Mouse (Mus musculus) forebrain, embryonic 15.5 days (tissue): Measurements from ENCODE around the gene Fbxl5. TPM values are rescaled to one million over a fixed set of nuclear protein-coding genes. Genes with fewer than 3 reads are reported as not detected.

Source experiments
- ATAC-seq: fragments of 200-750 bp; cut with Nextera tagmentation; replicated peaks from 2 replicates; pipeline ENCODE4 v1.8.0; 2017; ENCODE audit warnings: mild to moderate bottlenecking, moderate TSS enrichment, moderate library complexity
- H3K27ac ChIP-seq: fragments of 300-500 bp; sonication (generic); replicated peaks from 2 replicates; pipeline ENCODE4 v1.5.1; 2015; ENCODE audit warnings: mild to moderate bottlenecking, inconsistent platforms
- H3K27me3 ChIP-seq: fragments of 300-500 bp; sonication (generic); 2 replicates; pipeline ENCODE4 v1.6.1; 2015; ENCODE audit warnings: inconsistent platforms
- H3K36me3 ChIP-seq: fragments of 300-500 bp; sonication (generic); 2 replicates; pipeline ENCODE4 v1.6.1; 2015; ENCODE audit warnings: mild to moderate bottlenecking, inconsistent platforms
- H3K4me1 ChIP-seq: fragments of 300-500 bp; sonication (generic); 2 replicates; pipeline ENCODE4 v1.6.1; 2015; ENCODE audit warnings: inconsistent platforms
- H3K4me2 ChIP-seq: fragments of 300-500 bp; sonication (generic); replicated peaks from 2 replicates; pipeline ENCODE4 v1.6.1; 2015; ENCODE audit warnings: mild to moderate bottlenecking, inconsistent platforms
- H3K4me3 ChIP-seq: fragments of 300-500 bp; sonication (generic); 2 replicates; pipeline ENCODE4 v1.5.1; 2015; ENCODE audit warnings: mild to moderate bottlenecking, inconsistent platforms
- H3K9ac ChIP-seq: fragments of 300-500 bp; sonication (generic); replicated peaks from 2 replicates; pipeline ENCODE4 v1.6.1; 2015; ENCODE audit warnings: mild to moderate bottlenecking, inconsistent platforms
- H3K9me3 ChIP-seq: fragments of 300-500 bp; sonication (generic); 2 replicates; pipeline ENCODE4 v1.6.1; 2016; ENCODE audit warnings: inconsistent platforms
- WGBS: fragments of 180-500 bp; shearing (Covaris S2); methylation state at CpG from one replicate; pipeline ENCODE4 v1.1.7; 2015; ENCODE audit warnings: mixed read lengths; 5-methylcytosine and 5-hydroxymethylcytosine counted together
- polyA plus RNA-seq: library from polyadenylated mRNA; unstranded; fragments of >200 nt; fragmentation: Nextera tagmentation; extraction: Ambion mirVana; gene quantifications from 2 replicates; pipeline ENCODE4 v1.2.1, GENCODE M21; 2015

The Fbxl5 gene
- polyA plus RNA-seq, 1 experiment from 2014 or later, result 75.7 TPM

DNA sequence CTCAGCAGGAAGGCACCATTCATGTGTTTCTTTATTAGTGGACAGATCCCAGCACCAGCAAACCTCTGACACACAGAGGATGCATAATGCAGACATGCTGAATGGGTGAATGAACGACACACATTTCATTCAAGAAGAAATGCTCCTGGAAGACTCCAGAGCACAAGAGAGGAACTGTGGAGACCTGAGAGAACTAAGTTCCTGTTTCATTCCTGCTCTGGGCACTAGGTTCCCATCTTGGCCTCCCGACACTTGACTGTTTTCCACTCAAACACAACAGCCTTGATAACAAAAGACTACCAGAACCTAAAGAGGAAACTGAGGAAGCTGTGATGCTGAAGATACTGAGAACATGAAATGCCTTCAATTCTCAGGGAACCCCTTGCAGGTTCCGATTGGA is 26.8 kb upstream of the Fbxl5 start:
- no peak overlapping the region for H3K4me3 ChIP-seq
- H3K27me3 ChIP-seq, result no peaks in the 10 kb centered on the region
- no peaks in the 10 kb centered on the region for H3K9me3 ChIP-seq
- H3K36me3 ChIP-seq, result no peaks in the 10 kb centered on the region
- no peak overlapping the region for H3K9ac ChIP-seq
- 89% methylated on average over 3 of the region's 3 CpGs for WGBS
- H3K27ac ChIP-seq, result no peak overlapping the region
- no peaks in the 10 kb centered on the region for H3K4me1 ChIP-seq
- no peak overlapping the region for H3K4me2 ChIP-seq
- no peak for ATAC-seq

DNA sequence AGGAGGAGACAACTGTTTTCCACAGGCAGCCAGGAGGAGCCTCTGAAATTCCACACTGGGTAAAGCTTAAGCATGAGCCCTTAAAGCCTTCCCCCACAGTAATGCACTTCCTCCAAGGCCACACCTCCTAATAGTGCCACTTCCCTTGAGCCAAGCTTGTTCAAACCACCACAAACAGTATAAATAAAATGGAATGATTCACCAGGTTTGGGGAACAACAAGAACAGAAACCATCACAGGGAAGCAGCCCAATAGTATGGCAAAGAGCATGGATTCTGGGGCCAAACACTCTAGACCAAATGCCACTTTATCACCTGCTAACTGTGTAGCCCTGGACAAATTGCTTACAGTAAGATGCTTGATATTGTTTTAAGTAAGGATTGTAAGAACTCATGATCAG is 26.1 kb upstream of the Fbxl5 start:
- Histone ChIP-seq H3K27ac (no peak overlapping the region), H3K27me3 (no peaks in the 10 kb centered on the region), H3K36me3 (no peaks in the 10 kb centered on the region), H3K9ac (no peak overlapping the region), H3K4me2 (no peak overlapping the region), H3K4me3 (no peak overlapping the region), H3K9me3 (no peaks in the 10 kb centered on the region), H3K4me1 (no peaks in the 10 kb centered on the region)
- ATAC-seq, result no peak

DNA sequence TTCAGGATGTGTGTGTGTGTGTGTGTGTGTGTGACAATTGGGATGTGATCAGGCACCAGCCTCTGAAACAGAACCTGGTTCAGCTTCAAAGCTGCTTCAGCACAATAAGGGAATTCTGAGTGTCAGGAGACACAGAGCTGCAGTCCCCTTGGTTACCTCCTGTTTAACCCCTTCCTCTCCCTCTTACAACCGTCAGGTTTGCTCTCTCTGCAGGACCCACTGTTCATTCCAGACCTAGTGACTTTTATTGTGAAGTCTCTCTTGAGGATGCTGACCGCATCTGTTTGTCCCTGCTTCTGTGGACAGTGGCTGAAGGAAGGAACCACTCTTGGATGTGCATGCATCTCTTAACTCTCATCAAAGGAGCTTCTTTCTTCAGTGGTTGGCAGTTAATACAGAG is 24.8 kb upstream of the Fbxl5 start:
- H3K27ac ChIP-seq, result no peak overlapping the region
- H3K27me3 ChIP-seq, result no peaks in the 10 kb centered on the region
- no peaks in the 10 kb centered on the region for H3K9me3 ChIP-seq
- no peak for ATAC-seq
- H3K4me3 ChIP-seq, result no peak overlapping the region
- no peak overlapping the region for H3K9ac ChIP-seq
- H3K36me3 ChIP-seq, result no peaks in the 10 kb centered on the region
- H3K4me2 ChIP-seq, result no peak overlapping the region
- no peaks in the 10 kb centered on the region for H3K4me1 ChIP-seq
- 19% methylated on average over 2 of the region's 2 CpGs for WGBS

- H3K36me3 ChIP-seq, result no peaks in the 10 kb centered on the region
- H3K9me3 ChIP-seq, result no peaks in the 10 kb centered on the region
- H3K27me3 ChIP-seq, result no peaks in the 10 kb centered on the region
- no peak overlapping the region for H3K27ac ChIP-seq
- ATAC-seq, result no peak
- no peak overlapping the region for H3K4me3 ChIP-seq
- 69% methylated on average over 1 of the region's 1 CpGs for WGBS
- H3K4me1 ChIP-seq, result no peaks in the 10 kb centered on the region
- H3K4me2 ChIP-seq, result no peak overlapping the region
- H3K9ac ChIP-seq, result no peak overlapping the region
Measured at GRCm38 (mm10) chr5:43845646-43846045, 24.2 kb upstream of the Fbxl5 start.

- Histone ChIP-seq H3K27me3 (no peaks in the 10 kb centered on the region), H3K36me3 (no peaks in the 10 kb centered on the region), H3K9me3 (no peaks in the 10 kb centered on the region), H3K27ac (no peak overlapping the region), H3K4me2 (no peak overlapping the region), H3K9ac (no peak overlapping the region), H3K4me3 (no peak overlapping the region), H3K4me1 (no peaks in the 10 kb centered on the region)
- ATAC-seq, result no peak
- 82% methylated on average over 5 of the region's 5 CpGs for WGBS
Measured at GRCm38 (mm10) chr5:43845083-43845482, 23.6 kb upstream of the Fbxl5 start.

DNA sequence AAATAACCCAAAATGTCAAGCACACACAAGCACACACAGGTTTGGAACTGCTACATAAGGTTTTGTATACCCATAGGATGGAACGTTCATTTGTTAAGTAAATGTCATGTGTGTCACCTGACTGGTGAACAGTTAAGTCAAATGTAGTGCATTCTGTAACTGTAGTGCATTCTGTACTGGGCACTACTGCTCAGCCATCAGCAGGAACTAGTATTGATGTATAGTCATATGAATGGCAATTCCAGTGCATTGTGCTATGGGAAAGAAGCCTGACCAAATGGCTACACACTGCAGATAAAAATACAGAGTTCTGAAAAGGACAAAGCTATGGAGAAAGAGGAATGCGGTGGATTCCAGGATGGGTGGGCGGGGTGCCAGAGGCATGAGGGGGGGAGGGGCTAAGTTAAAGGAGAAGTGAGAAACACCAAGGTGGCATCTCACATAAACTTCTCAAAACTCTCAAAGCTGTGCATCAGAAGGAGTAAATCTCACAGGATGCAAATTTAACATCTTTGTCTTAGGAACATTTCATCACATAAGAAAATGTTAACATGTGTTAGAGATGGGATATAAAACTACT is 21.2 kb upstream of the Fbxl5 start:
- H3K4me3 ChIP-seq, result no peak overlapping the region
- no peaks in the 10 kb centered on the region for H3K27me3 ChIP-seq
- no peak overlapping the region for H3K9ac ChIP-seq
- no peaks in the 10 kb centered on the region for H3K9me3 ChIP-seq
- H3K4me2 ChIP-seq, result no peak overlapping the region
- H3K36me3 ChIP-seq, result no peaks in the 10 kb centered on the region
- no peaks in the 10 kb centered on the region for H3K4me1 ChIP-seq
- no peak overlapping the region for H3K27ac ChIP-seq
- ATAC-seq, result no peak
- 71% methylated on average over 3 of the region's 3 CpGs for whole genome bisulfite sequencing

DNA sequence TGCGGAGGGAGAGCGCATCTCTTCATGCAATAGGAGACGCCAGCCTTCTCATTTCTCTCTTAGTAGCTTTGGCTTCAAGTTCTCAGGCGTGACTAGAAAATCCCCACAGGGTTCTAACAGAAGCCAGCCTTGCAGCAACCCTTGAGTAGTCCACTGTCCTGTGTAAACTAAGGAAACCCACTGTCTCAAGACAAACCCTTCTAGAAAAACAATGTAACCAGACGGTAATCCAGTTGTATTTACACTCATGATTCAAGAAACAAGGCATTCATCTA is 20.5 kb upstream of the Fbxl5 start:
- no peak for ATAC-seq
- 83% methylated on average over 5 of the region's 5 CpGs for WGBS
- no peaks in the 10 kb centered on the region for H3K36me3 ChIP-seq
- H3K4me2 ChIP-seq, result no peak overlapping the region
- H3K27me3 ChIP-seq, result no peaks in the 10 kb centered on the region
- no peak overlapping the region for H3K4me3 ChIP-seq
- no peaks in the 10 kb centered on the region for H3K4me1 ChIP-seq
- H3K9me3 ChIP-seq, result no peaks in the 10 kb centered on the region
- H3K9ac ChIP-seq, result no peak overlapping the region
- no peak overlapping the region for H3K27ac ChIP-seq

DNA sequence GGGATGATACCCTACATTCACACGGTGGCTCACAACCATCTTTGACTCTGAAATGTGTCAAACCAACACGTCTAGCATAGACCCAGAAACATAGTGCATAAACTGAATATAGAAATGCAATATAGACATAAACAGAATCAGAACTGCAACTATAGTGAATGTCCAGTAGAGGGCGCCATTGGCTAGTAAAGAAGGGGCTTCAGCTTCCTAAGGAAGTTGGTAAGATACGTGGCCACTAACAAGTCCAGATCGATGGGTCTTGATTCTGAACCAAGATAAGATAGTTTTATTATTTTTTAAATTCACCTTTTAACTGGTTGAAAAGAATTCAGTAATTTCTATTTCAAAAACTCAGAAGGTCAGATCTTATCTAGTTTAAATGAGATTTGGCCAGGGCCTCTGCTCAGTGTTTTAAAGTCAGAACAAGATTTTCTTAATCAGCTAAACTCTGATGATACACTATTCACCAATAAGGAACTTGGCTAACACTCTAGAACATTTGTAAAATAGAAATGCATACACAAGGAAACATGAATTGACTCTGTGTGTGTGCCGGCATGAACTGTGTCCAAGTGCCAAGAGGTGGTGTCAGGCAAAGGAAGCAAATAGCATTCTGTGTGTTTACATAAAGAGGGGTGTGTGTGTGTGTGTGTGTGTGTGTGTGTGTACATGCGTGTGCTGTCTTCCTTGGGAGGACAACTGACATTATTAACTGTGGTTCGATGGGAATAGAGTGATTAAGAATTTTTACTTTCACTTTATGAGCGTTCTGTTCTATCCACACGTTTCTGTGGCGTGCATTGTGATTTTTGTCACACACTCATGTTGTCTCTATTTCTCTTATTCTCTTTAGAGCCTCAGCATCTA is 19.9 kb upstream of the Fbxl5 start:
- no peak overlapping the region for H3K4me3 ChIP-seq
- no peaks in the 10 kb centered on the region for H3K36me3 ChIP-seq
- no peak overlapping the region for H3K27ac ChIP-seq
- no peak overlapping the region for H3K9ac ChIP-seq
- 53% methylated on average over 11 of the region's 11 CpGs for WGBS
- H3K9me3 ChIP-seq, result no peaks in the 10 kb centered on the region
- H3K27me3 ChIP-seq, result no peaks in the 10 kb centered on the region
- no peaks in the 10 kb centered on the region for H3K4me1 ChIP-seq
- H3K4me2 ChIP-seq, result no peak overlapping the region
- no peak for ATAC-seq

- no peak overlapping the region for H3K9ac ChIP-seq
- H3K4me3 ChIP-seq, result no peak overlapping the region
- H3K36me3 ChIP-seq, result no peaks in the 10 kb centered on the region
- no peaks in the 10 kb centered on the region for H3K27me3 ChIP-seq
- no peak overlapping the region for H3K4me2 ChIP-seq
- H3K4me1 ChIP-seq, result no peaks in the 10 kb centered on the region
- WGBS, result 51% methylated on average over 5 of the region's 5 CpGs
- H3K9me3 ChIP-seq, result no peaks in the 10 kb centered on the region
- no peak overlapping the region for H3K27ac ChIP-seq
- no peak for ATAC-seq
Measured at GRCm38 (mm10) chr5:43837372-43837771, 15.9 kb upstream of the Fbxl5 start.

- no peak for ATAC-seq
- no peaks in the 10 kb centered on the region for H3K9me3 ChIP-seq
- H3K4me3 ChIP-seq, result no peak overlapping the region
- H3K4me1 ChIP-seq, result no peaks in the 10 kb centered on the region
- H3K36me3 ChIP-seq, result no peaks in the 10 kb centered on the region
- 87% methylated on average over 7 of the region's 7 CpGs for WGBS
- H3K9ac ChIP-seq, result no peak overlapping the region
- no peaks in the 10 kb centered on the region for H3K27me3 ChIP-seq
- no peak overlapping the region for H3K4me2 ChIP-seq
- no peak overlapping the region for H3K27ac ChIP-seq
Measured at GRCm38 (mm10) chr5:43836590-43836989, 15.2 kb upstream of the Fbxl5 start.

- H3K4me2 ChIP-seq, result no peak overlapping the region
- H3K27ac ChIP-seq, result no peak overlapping the region
- H3K36me3 ChIP-seq, result no peaks in the 10 kb centered on the region
- H3K27me3 ChIP-seq, result no peaks in the 10 kb centered on the region
- H3K9me3 ChIP-seq, result no peaks in the 10 kb centered on the region
- H3K9ac ChIP-seq, result no peak overlapping the region
- no peak overlapping the region for H3K4me3 ChIP-seq
- 80% methylated on average over 9 of the region's 9 CpGs for WGBS
- no peaks in the 10 kb centered on the region for H3K4me1 ChIP-seq
- ATAC-seq, result no peak
Measured at GRCm38 (mm10) chr5:43827366-43827765, 5.9 kb upstream of the Fbxl5 start.

GRCm38 (mm10) chr5:43826883-43827282 is 5.4 kb upstream of the Fbxl5 start:
- Histone ChIP-seq H3K4me1 (no peaks in the 10 kb centered on the region), H3K9me3 (no peaks in the 10 kb centered on the region), H3K27me3 (no peaks in the 10 kb centered on the region), H3K9ac (no peak overlapping the region), H3K4me2 (no peak overlapping the region), H3K36me3 (no peaks in the 10 kb centered on the region), H3K27ac (no peak overlapping the region), H3K4me3 (no peak overlapping the region)
- 91% methylated on average over 2 of the region's 2 CpGs for WGBS
- ATAC-seq, result no peak

GRCm38 (mm10) chr5:43824580-43824979 is 3.1 kb upstream of the Fbxl5 start:
- H3K9me3 ChIP-seq, result no peaks in the 10 kb centered on the region
- H3K4me1 ChIP-seq, result no peaks in the 10 kb centered on the region
- H3K4me2 ChIP-seq, result no peak overlapping the region
- no peak for ATAC-seq
- H3K4me3 ChIP-seq, result no peak overlapping the region
- no peak overlapping the region for H3K9ac ChIP-seq
- 89% methylated on average over 3 of the region's 3 CpGs for WGBS
- H3K36me3 ChIP-seq, result no peaks in the 10 kb centered on the region
- no peaks in the 10 kb centered on the region for H3K27me3 ChIP-seq
- H3K27ac ChIP-seq, result no peak overlapping the region
